ENCODE assay signal across 26 mouse cellular contexts in genomic region chr19:6495714-6496113, GRCm38 (mm10). TPM values are rescaled to one million over a fixed set of nuclear protein-coding genes. Genes with fewer than 3 reads are reported as not detected.
A peak's percentile ranks its signal among the peaks of the same experiment; 100 is the strongest.
DNase-seq lines count a peak whose midpoint lies in the region; ATAC-seq lines count a peak whose summit lies in the region.
"Had no signal": no experiment of that assay in that cellular context is flagged by ENCODE, and none has a peak within 500 bp of the region (broad histone marks: within the 10 kb centered on the region; RNA-seq: fewer than 3 reads in every experiment).

No protein-coding gene starts in this region.

- no peak for DNase-seq in midbrain, embryonic 10.5 days (ENCODE audit: low spot score)
- DNase-seq in midbrain, embryonic 11.5 days (ENCODE audit: low spot score, missing footprints): no peak
- DNase-seq in heart, embryonic 10.5 days (ENCODE audit: low spot score): no peak
- DNase-seq in left cerebral cortex, postnatal 14 days (ENCODE audit: low spot score in 2 of 2): no peak
- DNase-seq in left cerebral cortex, postnatal 36 days (ENCODE audit: low spot score in 2 of 2): no peak
- DNase-seq: adrenal gland, postnatal 36 days; cerebellum, adult 2 months; heart, postnatal 36 days; kidney, adult 9 months; kidney, postnatal 25 days; layer of hippocampus, adult 9-11 months; liver, embryonic 13.5 days; lung, embryonic 14.5 days; lung, postnatal 4 days; right cerebral cortex, postnatal 25 days; thymus, adult 18-20 months had no signal

- no peak for ATAC-seq in midbrain, embryonic 11.5 days (ENCODE audit: low FRiP score)
- no peak for ATAC-seq in hindbrain, embryonic 15.5 days (ENCODE audit: low FRiP score, low read depth)
- no peak for ATAC-seq in midbrain, embryonic 16.5 days
- ATAC-seq: intestine, embryonic 15.5 days had no signal

- H3K27ac ChIP-seq in midbrain, embryonic 10.5 days (replicated peaks): peak overlapping the region; percentile 57; the same call in 1 of the 2 replicates
- H3K27ac ChIP-seq in midbrain, embryonic 11.5 days (ENCODE audit: low read depth, low read length): no peak overlapping the region
- peak overlapping the region; percentile 98 for H3K27ac ChIP-seq in hindbrain, embryonic 15.5 days (replicated peaks)
- H3K27ac ChIP-seq in midbrain, embryonic 16.5 days (ENCODE audit: low read length): peak overlapping the region; percentile 97
- H3K27ac ChIP-seq in heart, embryonic 10.5 days: no peak overlapping the region
- H3K27ac ChIP-seq: intestine, embryonic 15.5 days; limb, embryonic 13.5 days; liver, embryonic 13.5 days; stomach, embryonic 15.5 days had no signal

- peaks cover 85% of the 10 kb centered on the region for H3K4me1 ChIP-seq in midbrain, embryonic 10.5 days
- peaks cover 21% of the 10 kb centered on the region for H3K4me1 ChIP-seq in midbrain, embryonic 11.5 days (ENCODE audit: control insufficient read depth, insufficient read depth, low read length)
- H3K4me1 ChIP-seq in hindbrain, embryonic 15.5 days (replicated peaks): peaks cover 43% of the 10 kb centered on the region
- peaks cover 30% of the 10 kb centered on the region for H3K4me1 ChIP-seq in midbrain, embryonic 16.5 days (ENCODE audit: control insufficient read depth, insufficient read depth, low read length)
- H3K4me1 ChIP-seq in heart, embryonic 10.5 days: peaks cover 16% of the 10 kb centered on the region
- H3K4me1 ChIP-seq: liver, embryonic 13.5 days had no signal

- no peaks in the 10 kb centered on the region for H3K36me3 ChIP-seq in midbrain, embryonic 10.5 days
- no peaks in the 10 kb centered on the region for H3K36me3 ChIP-seq in midbrain, embryonic 11.5 days (ENCODE audit: control insufficient read depth, insufficient read depth, low read length)
- 0 out of 2 replicates have a peak, but pooled peaks cover 3% of the 10 kb centered on the region for H3K36me3 ChIP-seq in hindbrain, embryonic 15.5 days
- peaks cover 7% of the 10 kb centered on the region for H3K36me3 ChIP-seq in midbrain, embryonic 16.5 days (ENCODE audit: control insufficient read depth, insufficient read depth, low read length)
- no peaks in the 10 kb centered on the region for H3K36me3 ChIP-seq in heart, embryonic 10.5 days
- H3K36me3 ChIP-seq: intestine, embryonic 15.5 days; limb, embryonic 13.5 days; liver, embryonic 13.5 days; stomach, embryonic 15.5 days had no signal

- no peaks in the 10 kb centered on the region for H3K9me3 ChIP-seq in midbrain, embryonic 10.5 days (replicated peaks)
- H3K9me3 ChIP-seq in midbrain, embryonic 11.5 days (ENCODE audit: control insufficient read depth, low read length): no peaks in the 10 kb centered on the region
- no peaks in the 10 kb centered on the region for H3K9me3 ChIP-seq in hindbrain, embryonic 15.5 days
- no peaks in the 10 kb centered on the region for H3K9me3 ChIP-seq in midbrain, embryonic 16.5 days (replicated peaks; ENCODE audit: control insufficient read depth, low read length, poor library complexity, severe bottlenecking)
- H3K9me3 ChIP-seq in heart, embryonic 10.5 days: no peaks in the 10 kb centered on the region
- H3K9me3 ChIP-seq: intestine, embryonic 15.5 days; limb, embryonic 13.5 days; liver, embryonic 13.5 days; stomach, embryonic 15.5 days had no signal

- no peak overlapping the region for H3K4me3 ChIP-seq in midbrain, embryonic 10.5 days
- H3K4me3 ChIP-seq in midbrain, embryonic 11.5 days (ENCODE audit: low read depth, low read length): no peak overlapping the region
- no peak overlapping the region for H3K4me3 ChIP-seq in hindbrain, embryonic 15.5 days
- H3K4me3 ChIP-seq in midbrain, embryonic 16.5 days (ENCODE audit: low read depth, low read length): no peak overlapping the region
- H3K4me3 ChIP-seq in heart, embryonic 10.5 days: no peak overlapping the region
- H3K4me3 ChIP-seq: intestine, embryonic 15.5 days; limb, embryonic 13.5 days; liver, embryonic 13.5 days; stomach, embryonic 15.5 days had no signal

- intact Hi-C loops in left cerebral cortex, postnatal 14 days (cut with DNase I): loop anchor here (5.0 to 10.0 kb wide), 2 partner anchors 37 to 439 kb away; partner anchors contain the start of gene Kcnk4
- intact Hi-C loops in left cerebral cortex, postnatal 36 days (cut with DNase I): loop anchor here (5.0 to 10.0 kb wide), 2 partner anchors 37 to 439 kb away; partner anchors contain the start of gene Kcnk4

- 26% methylated on average over 8 of the region's 8 CpGs for WGBS in midbrain, embryonic 10.5 days
- WGBS in midbrain, embryonic 11.5 days: 39% methylated on average over 8 of the region's 8 CpGs
- WGBS in hindbrain, embryonic 15.5 days: 31% methylated on average over 8 of the region's 8 CpGs
- WGBS in midbrain, embryonic 16.5 days: 41% methylated on average over 8 of the region's 8 CpGs
- 26% methylated on average over 8 of the region's 8 CpGs for WGBS in heart, embryonic 10.5 days

- no peak overlapping the region for H3K9ac ChIP-seq in midbrain, embryonic 11.5 days (ENCODE audit: low read length)
- H3K9ac ChIP-seq in hindbrain, embryonic 15.5 days: no peak overlapping the region
- no peak overlapping the region for H3K9ac ChIP-seq in midbrain, embryonic 16.5 days (ENCODE audit: low read depth, low read length)
- H3K9ac ChIP-seq: intestine, embryonic 15.5 days; limb, embryonic 13.5 days; liver, embryonic 13.5 days; lung, embryonic 14.5 days; stomach, embryonic 15.5 days had no signal

- H3K4me2 ChIP-seq in midbrain, embryonic 11.5 days: no peak overlapping the region
- peak overlapping the region; percentile 95 for H3K4me2 ChIP-seq in hindbrain, embryonic 15.5 days
- H3K4me2 ChIP-seq in midbrain, embryonic 16.5 days (ENCODE audit: low read length): no peak overlapping the region
- H3K4me2 ChIP-seq: intestine, embryonic 15.5 days; limb, embryonic 13.5 days; liver, embryonic 13.5 days; lung, embryonic 14.5 days; stomach, embryonic 15.5 days had no signal

- H3K27me3 ChIP-seq in midbrain, embryonic 10.5 days (ENCODE audit: low read depth, poor library complexity, severe bottlenecking): peaks cover 99% of the 10 kb centered on the region
- peaks cover 15% of the 10 kb centered on the region for H3K27me3 ChIP-seq in midbrain, embryonic 11.5 days (ENCODE audit: control insufficient read depth, insufficient read depth, low read length)
- no peaks in the 10 kb centered on the region for H3K27me3 ChIP-seq in hindbrain, embryonic 15.5 days
- H3K27me3 ChIP-seq in midbrain, embryonic 16.5 days (ENCODE audit: control insufficient read depth, insufficient read depth, low read depth, low read length): no peaks in the 10 kb centered on the region
- peaks cover 100% of the 10 kb centered on the region for H3K27me3 ChIP-seq in heart, embryonic 10.5 days (ENCODE audit: insufficient read depth, poor library complexity, severe bottlenecking)

RNA-seq across cellular contexts. Expression of gene Slc22a12, which starts 47.1 kb away (rescaled TPM):
- not detected in 2 replicates for polyA plus RNA-seq in midbrain, embryonic 10.5 days (2016; fragmentation: Nextera tagmentation; extraction: Ambion mirVana)
- polyA plus RNA-seq in midbrain, embryonic 11.5 days (2014; fragmentation: Nextera tagmentation; extraction: Ambion mirVana): not detected in 2 replicates
- not detected in 2 replicates for polyA plus RNA-seq in hindbrain, embryonic 15.5 days (2015; fragmentation: Nextera tagmentation; extraction: Ambion mirVana)
- polyA plus RNA-seq in midbrain, embryonic 16.5 days (2015; fragmentation: Nextera tagmentation; extraction: Ambion mirVana): 0.11 TPM in 1 of 2 replicates, not detected in the other
- not detected in 2 replicates for polyA plus RNA-seq in heart, embryonic 10.5 days (2016; fragmentation: Nextera tagmentation; extraction: Ambion mirVana)
- total RNA-seq in left cerebral cortex, postnatal 14 days (2021): under 1 TPM; 0.20 to 0.44 TPM
- total RNA-seq in left cerebral cortex, postnatal 36 days (2021): under 1 TPM; 0.25 to 0.50 TPM
- total RNA-seq: granulocyte monocyte progenitor cell, adult 5-6 weeks; heart, postnatal 36 days had no signal
- polyA plus RNA-seq: C2C12; embryonic facial prominence, embryonic 11.5 days; heart, embryonic 14.5 days; limb, embryonic 13.5 days; liver, embryonic 13.5 days; lung, embryonic 14.5 days; stomach, embryonic 15.5 days; urinary bladder, adult 2 months had no signal

Comparison
In these comparisons a context has a peak if more than half of its experiments do, and no peak if none do; other contexts are left out.
1. H3K27ac ChIP-seq: peak in midbrain, embryonic 10.5 days (single experiment), hindbrain, embryonic 15.5 days (single experiment) and midbrain, embryonic 16.5 days (single experiment); none in midbrain, embryonic 11.5 days (single experiment) and heart, embryonic 10.5 days (single experiment).